Mouse (Mus musculus): ENCODE data around the gene Cldn12. TPM values are rescaled to one million over a fixed set of nuclear protein-coding genes. Genes with fewer than 3 reads are reported as not detected.

Gene Cldn12
- 4.4 TPM for polyA plus RNA-seq (2017; shearing (Covaris generic))

DNA sequence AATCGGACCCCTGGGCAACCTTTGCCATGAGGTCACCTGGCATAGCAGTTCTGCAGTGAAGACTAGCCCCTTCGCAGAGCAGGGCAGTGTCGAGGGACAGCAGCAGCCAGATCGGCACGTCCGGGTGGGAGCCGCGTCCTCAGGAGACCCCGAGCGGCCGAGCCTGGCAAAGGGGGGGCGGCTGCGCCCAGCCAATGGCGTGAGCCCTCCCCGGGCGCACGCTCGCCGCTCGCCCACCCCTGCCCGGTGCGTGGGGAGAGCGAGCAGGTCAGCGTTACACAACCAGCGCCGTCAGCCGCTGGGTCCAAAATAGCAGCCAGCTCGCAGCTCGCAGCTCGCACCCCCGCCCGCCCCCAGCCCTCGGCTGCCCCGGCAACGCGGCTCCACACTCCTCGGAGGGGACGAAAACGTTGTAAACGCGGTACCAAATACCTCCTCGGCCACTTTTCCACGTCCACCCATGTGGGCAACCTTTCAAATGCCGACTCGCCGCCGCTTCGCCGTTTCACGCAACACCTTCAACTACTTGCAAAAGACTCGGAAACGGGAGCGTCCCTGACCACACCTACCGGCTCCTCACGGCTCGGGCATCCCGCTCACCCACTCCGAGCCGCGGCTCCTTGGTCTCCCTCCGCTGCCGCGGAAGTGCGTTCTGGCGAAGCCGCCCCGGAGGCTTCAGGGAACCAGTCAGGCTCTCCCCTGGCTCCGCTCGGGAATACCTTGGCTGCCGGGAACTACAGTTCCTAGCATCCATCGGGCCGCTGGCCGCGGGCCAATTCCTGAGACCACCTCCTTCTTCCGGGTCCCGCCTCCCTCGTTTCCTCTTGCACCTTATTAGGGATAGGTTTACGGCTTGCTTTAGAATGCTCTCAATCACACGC is at the start of gene Cldn12:
TSS of gene Cldn12 (minus strand) at position 763 of the 881 bp plus-strand sequence.

DNA sequence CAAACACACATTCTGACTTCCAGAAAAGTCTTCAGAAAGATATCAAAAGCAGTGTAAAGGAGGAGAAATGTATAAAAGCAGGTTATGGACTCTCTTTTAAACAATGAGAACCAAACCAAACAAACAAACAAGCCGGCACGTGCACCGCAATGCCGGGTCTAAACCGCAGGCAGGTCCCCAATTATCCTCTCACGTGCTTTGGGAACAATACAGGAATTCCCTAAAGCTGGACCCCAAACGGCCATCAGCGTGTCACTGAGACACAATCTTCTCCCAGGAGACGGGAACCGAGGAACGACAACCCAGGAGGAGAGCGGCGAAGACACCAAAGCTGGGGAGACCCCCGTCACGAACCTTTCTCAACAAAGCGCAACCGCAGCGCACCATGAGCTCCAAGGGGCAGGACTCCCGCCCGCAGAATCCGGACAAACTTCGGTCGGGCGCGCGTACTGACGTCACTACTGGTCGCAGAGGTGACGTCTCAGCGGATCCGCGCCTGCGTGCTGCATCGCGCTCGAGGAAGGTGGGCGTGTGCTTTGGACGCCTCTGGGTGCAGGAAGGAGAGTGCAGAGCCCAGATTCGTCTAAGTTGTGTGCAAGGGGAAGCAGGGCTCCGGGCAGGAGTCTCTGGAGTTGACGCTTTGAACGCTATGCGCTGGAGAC is 44.5 kb upstream of the Cldn12 start, which contains the start of gene Gtpbp10:
TSS of gene Gtpbp10 (minus strand) at position 460 of the 662 bp plus-strand sequence.

DNA sequence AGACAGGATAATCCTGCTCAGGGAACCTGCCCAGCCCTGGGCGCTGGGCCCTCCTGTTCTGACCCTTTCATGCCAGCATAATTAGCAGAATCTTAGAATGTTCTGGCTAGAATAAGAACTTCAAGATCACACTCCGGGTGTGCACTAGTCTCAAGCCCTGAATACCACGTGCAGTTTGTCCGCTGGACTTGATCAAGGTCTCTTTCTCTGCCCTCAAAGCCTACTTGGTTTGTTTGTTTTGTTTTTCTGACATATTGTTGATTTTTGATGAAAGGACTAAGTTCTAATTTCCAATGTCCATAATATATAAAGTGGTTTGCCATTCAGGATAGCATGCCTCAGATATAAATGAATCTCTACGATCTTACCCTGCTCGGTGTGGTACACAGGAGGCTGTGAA is 35.7 kb downstream of the Cldn12 start, which contains the start of gene 1700015F17Rik:
TSS of gene 1700015F17Rik (minus strand) at position 101 of the 400 bp plus-strand sequence.

Other genes with a start within 250 kb of the Cldn12 start
- 0.06 TPM for gene Cdk14, start 94.6 kb downstream of the Cldn12 start, polyA plus RNA-seq (2017; shearing (Covaris generic))
- not detected for gene 1700015F17Rik, start 35.8 kb downstream of the Cldn12 start, polyA plus RNA-seq (2017; shearing (Covaris generic))
- gene Gtpbp10, start 44.6 kb upstream of the Cldn12 start, polyA plus RNA-seq (2017; shearing (Covaris generic)): 13.5 TPM
- not detected for gene Gm8773, start 58.8 kb upstream of the Cldn12 start, polyA plus RNA-seq (2017; shearing (Covaris generic))
- gene Cfap69, start 149.3 kb upstream of the Cldn12 start, polyA plus RNA-seq (2017; shearing (Covaris generic)): not detected
- 0.06 TPM for gene Steap2, start 179.6 kb upstream of the Cldn12 start, polyA plus RNA-seq (2017; shearing (Covaris generic))
- not detected for gene Steap1, start 234.4 kb upstream of the Cldn12 start, polyA plus RNA-seq (2017; shearing (Covaris generic))

Measured in inflammation-experienced regulatory T-cells, adult 16 weeks (primary cell).